Mouse (Mus musculus): ENCODE data around the gene Tcea3.

The Tcea3 gene

DNA sequence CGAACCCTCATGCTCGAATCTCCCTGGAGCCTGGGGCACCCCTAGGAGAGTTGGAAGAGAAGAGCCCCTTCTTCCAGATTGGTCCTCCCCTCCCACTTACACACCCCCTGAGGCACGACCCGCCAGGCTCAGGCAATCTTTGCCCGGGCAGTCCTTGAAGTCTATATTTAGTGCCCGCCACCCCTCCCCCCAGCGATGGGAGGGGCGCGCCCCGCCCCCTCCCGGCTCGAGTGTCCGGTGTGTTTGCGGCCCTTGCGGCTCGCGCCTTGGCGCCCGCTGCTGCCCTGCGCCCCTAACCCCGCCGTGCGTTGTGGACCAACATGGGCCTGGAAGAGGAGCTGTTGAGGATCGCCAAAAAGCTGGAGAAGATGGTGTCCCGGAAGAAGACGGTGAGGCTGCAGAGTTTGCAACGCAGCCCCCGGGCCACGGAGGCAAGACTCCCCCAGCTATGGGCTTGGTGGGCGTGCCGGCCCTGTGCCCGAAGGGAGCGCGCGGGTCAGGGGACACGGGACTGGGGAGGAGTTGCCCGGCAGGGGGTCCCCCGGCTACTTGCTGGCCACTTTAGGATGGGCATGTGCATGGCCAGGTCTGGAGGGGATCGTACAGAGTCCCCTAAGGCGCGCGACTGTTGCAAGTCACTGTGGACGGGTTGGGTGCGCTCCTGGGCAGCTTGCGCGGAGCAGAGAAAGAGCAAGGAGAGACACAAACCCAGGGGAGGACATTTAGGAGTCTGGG, at the start of gene Tcea3:
Gene Tcea3 (plus strand): TSS at position 1 of the 735 bp plus-strand sequence.
- DNase-seq (ENCODE audit: low spot score in 2 of 2), result no peak

DNA sequence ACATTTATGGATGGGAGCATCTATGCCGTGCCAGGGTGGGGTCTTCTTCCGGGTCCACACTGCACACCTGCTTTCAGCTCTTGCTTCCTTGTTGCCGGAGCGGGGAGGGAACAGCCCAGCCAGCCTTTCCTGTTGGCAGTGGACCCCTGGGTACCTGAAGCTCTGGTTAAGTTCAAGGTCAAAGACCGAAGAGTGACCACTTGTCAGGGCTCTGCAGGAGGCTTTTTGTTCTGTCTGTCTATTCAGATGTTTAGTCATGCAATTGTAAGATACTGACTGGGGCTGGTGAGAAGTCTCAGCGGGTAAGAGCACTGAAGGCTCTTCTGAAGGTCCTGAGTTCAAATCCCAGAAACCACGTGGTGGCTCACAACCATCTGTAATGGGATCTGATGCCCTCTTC, 48.7 kb upstream of the Tcea3 start:
- no peak for DNase-seq (ENCODE audit: low spot score in 2 of 2)

DNA sequence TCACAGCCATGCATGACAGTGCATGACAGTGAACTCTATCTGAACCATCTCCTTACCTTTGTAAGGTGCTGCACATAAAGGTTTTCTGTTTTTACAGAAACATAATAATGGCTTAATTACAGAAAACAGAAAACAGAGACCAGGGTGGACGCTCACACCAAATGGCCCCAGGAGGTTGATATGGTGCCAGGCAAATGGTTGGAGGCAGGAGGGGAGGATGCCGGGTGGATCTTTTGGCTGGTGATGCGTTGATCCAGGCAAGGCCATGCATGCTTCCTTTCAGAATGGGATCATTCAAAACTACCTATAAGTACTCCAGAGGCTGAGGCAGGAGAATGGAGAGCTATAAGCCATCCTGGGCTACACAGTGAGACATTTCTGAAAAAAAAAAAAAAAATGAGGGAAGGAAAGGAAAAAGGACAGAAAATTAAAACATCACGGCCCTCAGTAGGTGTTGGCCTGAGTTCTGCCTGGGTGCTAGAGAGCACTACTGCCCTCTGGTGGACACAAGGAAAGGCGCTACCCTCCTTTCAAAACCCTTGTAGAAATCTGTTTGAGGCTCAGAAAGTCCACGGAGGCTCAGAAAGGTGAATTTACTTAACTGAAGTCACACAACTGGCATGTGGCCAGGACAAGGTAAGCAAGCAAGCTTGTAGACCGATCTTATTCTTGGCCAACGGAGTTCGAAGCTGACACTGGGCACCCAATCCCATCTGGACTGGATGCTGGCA, 47.8 kb upstream of the Tcea3 start:
- no peak for DNase-seq (ENCODE audit: low spot score in 2 of 2)

DNA sequence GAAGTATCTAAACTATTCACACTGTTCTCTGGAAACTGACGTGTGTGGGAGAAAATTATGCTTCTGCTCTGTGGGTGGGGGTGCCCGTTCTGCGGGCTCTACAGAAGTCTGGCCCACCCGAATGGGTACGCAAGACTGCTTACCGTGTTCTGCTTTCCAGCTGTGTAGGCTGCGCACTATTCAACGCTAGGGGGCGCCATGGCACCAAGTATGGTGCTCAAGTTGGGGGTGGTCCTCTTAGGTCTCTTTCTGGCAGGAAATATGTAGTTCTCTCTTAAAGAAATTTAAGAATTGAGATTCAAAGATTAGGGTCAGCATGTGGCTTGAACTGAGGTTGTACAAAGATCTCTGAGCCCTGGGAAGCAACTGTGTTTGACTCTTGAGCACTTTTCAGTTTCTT, 45.0 kb upstream of the Tcea3 start:
- peak in 1 of 2 experiments; percentile 54 for DNase-seq (ENCODE audit: low spot score in 2 of 2)

DNA sequence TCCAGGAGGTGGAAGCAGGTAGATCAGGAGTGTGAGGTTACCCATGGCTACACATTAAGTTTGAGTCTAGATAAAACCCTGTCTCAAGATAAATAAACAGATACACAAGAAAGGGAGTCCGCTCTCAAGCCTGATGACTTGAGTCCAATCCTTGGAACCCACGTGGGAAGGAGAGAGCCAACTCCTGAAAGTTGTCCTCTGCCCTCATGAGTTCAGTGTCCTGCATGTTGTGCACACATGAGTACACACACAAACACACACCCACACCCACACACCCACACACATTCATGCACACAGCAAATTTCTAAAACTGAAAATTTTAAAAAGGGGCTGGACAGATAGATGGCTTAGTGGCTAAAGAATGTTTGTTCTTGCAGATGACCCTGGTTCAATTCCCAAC, 42.8 kb upstream of the Tcea3 start:
- no peak for DNase-seq (ENCODE audit: low spot score in 2 of 2)

DNA sequence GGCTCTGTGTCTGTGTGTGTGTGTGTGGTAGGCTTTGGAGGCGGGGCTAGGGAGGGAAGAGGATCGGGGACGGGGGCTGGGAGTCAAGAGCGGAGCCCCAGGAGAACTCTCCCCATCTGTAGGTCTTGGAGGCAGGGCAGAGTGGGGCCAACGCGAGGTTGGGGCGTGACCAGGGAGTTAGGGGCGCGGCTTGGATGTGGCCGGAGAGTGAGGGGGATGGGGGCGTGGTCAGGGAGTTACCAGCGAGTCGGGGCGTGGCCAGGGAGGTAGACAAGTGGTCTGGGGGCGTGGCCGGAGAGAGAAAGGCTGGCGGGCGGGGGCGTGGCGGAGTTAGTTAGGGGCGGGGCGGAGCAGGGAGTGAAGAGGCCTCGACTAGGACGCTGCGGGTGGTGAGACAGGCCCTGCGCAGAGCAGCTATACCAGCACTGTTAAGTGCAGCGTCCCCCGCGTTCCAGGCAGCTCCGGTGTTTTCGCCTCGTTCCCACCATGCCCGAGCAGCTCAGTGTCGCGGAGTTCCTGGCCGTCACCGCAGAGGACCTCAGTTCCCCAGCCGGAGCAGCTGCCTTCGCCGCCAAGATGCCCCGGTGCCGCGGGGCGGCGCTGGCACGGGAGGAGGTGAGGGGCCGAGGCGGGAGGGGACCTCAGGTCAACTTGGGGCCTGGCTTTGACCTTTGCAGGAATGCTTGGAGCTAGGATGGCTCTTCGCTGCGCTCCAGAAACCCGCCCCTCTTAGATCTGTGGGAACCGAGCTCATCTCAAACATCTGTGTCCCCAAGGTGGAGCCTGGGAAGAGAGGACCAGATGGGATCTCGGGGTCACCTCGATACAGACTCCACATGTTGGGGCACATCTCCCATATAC, 41.3 kb upstream of the Tcea3 start, which contains the start of gene Asap3:
Gene Asap3 (plus strand): TSS at position 333 of the 861 bp plus-strand sequence.
- DNase-seq (ENCODE audit: low spot score in 2 of 2), result peak; percentile 52 to 84

DNA sequence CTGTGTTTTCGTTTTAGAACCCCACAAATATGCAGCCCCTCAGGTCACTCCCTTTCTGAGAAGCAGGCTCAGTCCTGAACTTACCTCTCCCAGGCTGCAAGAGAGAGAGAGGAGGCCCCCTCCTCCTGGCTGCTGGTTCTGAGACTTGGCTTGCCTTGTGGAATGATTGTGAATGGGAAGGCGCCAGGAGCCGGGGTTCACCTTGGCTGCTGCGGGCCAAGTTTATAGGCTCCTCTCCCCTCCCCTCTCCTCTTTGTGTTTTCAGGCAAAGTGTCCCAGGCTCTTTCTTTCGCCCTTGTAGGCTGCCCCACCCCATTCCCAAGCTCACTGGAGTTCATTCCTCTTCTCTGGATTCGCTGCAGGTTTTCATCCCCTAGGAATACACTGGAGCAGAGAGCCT, 40.6 kb upstream of the Tcea3 start:
- no peak for DNase-seq (ENCODE audit: low spot score in 2 of 2)

DNA sequence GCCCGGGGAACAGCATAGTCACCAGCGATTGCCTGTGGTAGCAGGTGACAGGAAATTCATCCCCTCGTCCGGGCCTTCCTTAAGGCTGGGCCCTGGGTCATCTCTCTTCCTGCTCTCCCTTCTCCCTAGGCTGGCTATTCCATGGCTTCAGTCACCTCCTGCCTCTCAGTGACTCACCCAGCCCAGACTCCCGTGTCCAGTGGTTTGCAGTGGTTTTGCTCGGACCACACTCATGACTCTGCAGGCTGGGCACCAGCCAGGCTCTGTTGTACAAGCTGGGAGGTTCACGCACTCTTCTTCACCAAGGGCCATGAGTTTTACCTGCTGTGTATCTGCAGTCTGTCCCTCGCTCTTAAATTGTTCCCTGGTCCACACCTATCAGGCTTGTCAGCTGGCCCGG, 36.6 kb upstream of the Tcea3 start:
- no peak for DNase-seq (ENCODE audit: low spot score in 2 of 2)

DNA sequence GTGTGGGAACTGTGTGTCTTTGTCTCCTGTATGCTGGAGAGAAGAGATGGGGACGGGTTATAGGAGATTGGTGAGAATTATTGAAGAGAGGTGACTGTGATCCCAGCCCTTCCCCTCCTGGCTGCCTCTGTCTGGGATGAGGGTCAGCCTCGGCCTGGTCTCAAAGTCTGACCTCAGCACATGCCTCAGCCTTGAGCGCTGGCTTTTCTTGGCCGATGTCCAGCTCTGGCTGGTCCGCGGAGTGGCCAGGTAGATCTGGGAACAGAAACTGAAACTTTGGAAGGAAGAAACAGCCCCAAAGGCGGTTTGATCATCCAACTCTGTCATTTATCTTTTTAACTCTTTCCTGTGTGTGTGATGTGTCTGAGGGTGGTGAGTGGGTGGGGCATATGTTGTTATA, 33.9 kb upstream of the Tcea3 start:
- no peak for DNase-seq (ENCODE audit: low spot score in 2 of 2)

DNA sequence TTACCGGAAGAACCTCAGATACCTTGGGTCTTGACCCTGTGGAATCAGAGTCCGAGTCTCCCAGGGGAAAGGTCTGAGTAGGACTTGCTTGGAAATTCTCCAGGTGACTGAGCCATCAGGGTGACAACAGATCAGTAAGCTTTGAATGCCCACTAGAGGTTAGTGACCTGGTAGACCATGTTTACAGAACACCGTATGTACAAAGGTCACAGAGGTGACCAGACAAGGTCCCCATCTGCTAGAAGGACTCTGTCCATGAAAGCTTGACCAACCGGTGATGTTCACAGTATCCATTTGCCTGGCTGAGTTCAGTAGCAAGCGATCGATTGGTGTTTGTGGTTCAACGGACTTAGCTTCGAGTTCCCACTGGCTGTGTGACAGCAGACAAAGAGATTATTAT, 32.7 kb upstream of the Tcea3 start:
- no peak for DNase-seq (ENCODE audit: low spot score in 2 of 2)

DNA sequence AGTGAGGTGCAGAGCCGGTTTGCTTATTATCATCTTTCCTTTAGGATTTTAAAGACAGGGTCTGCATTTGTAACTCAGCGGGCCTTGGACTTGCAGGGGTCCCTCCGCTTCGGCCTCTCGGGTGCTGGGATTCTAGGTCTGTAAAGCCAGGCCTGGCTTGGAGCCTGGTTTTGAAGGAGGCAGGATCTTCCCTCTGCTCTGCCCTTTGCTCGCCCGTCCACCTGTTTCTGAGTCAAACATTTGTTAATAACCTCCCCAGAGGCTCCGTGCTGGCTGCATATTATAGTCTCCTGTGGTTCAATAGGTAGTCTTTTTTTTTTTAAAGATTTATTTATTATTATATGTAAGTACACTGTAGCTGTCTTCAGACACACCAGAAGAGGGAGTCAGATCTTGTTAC, 32.0 kb upstream of the Tcea3 start:
- DNase-seq (ENCODE audit: low spot score in 2 of 2), result no peak

DNA sequence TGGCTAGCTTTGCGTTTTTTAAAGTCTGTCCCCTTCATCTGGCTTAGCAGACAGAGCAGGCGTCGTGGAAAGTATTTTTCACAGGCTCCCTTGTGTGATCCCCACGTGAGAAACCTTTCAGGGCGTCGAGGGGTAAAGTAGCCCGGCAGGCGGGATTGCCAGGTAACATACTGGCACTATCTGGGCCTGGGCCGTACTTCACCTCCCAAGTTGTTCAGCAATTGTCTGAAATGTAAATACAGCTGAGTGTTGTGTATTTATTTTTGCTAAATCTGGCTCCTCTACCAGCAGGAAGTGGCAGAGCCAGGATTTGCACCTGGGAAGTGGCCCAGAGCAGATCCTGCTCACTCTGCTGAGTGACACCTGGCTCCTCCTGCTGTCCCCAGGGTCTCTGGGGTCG, 30.5 kb upstream of the Tcea3 start:
- no peak for DNase-seq (ENCODE audit: low spot score in 2 of 2)

DNA sequence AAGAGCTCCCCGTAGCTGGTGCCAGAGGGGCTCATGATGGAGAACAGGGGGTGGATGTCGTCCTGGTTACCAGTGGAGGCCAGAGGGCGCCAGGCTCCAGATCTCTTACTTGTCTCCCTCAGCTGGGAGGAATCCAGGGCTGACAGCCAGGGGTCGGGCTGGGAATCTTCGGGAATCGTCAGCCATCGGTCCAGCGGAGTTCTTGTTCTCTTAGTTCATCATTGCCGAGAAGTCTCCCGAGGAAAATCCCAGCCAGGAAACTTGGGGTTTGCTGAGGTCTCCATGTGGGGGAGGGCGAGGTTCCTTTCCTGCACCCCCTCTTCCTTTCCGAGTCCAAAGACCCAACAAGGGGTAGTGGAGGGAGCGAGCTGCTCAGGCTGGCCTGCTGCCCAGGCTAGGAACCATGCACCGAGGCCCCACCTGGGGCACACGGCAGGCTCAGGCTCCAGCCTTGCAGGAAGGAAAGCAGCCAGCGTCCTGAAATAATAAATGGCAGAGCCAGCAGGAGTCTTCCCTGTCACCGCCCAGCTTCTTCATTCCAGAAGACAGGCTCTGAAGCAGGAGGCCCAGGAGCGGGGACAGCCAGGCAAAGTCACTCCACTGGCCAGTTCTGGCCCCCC, 28.8 kb upstream of the Tcea3 start:
- DNase-seq (ENCODE audit: low spot score in 2 of 2), result no peak

DNA sequence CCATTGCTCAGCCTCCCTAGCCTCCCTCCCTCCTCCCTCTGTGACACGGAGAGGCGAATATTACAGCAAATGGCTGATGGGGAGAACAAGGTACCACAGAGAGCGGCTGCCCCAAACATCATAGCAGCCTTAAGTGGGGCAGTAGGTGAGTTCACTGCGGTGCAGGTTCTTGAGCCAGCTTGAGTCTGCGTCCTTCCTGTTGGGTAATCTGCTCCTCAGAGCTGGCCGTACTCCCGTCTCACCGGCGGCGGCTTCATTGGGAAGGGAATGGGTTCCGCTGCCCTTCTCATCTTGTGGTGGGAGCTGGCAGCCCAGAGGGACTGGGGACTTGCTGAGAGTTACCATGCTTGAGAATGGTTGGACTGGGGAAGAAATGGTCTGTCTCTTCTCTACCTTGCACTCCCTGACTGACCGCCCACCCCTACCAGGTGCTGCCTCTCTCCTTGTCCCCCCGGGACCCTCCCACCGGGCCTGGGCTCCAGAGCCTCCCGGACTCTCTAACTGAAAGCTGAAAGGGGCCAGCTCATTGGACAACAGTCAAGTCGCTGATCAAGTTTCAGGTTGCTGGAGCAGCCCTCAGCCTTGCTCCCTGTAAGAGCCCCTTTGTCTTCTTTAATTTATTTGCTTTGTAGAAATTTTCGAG, 27.3 kb upstream of the Tcea3 start:
- no peak for DNase-seq (ENCODE audit: low spot score in 2 of 2)

DNA sequence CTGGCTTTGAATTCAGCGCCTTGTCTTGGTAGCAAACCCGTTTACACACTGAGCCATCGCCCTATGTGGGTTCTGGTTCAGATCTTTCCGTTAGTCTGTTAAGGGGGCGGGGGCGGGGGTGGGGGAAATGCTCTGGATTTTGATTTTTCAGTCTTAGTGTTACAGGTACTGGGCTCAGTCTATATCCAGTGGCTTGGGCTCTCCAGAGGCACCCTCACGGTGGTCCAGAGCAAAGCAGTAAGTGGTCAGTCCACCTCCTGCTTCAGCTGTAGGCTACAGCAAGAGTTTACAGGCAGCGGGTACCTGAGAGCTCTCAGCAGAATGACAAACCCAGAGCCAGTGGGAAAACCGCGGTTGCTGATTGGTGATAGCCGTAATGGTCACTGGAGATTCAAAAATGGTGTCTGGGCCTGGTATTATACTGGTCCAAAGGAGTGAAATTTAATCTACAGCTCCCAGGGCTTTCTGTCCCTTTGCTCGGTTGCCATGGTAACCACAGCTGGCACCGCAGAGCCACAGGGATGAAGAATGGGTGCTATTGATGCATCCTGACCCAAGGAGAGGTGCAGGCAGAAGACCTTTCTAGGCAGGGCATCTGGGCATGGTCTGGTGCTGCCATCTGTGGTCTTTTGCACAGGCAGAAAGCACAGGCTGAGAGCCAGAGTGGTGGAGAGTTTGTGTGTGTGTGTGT, 23.8 kb upstream of the Tcea3 start:
- DNase-seq (ENCODE audit: low spot score in 2 of 2), result no peak

DNA sequence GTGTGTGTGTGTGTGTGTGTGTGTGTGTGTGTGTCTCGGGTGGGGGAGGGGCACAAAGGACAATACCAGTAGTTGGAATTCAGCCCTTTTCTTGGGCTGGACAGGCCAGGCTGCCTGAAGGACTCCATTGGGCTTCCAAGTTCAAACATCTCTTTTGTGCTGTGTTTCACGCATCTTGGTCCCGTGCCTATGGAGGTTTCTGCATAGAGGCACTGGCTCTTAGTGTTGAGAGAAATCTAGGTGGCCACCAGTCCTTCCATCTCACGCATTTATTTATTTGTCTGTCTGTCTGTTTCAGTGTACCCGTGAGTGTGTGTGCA, 23.3 kb upstream of the Tcea3 start:
- DNase-seq (ENCODE audit: low spot score in 2 of 2), result no peak

DNA sequence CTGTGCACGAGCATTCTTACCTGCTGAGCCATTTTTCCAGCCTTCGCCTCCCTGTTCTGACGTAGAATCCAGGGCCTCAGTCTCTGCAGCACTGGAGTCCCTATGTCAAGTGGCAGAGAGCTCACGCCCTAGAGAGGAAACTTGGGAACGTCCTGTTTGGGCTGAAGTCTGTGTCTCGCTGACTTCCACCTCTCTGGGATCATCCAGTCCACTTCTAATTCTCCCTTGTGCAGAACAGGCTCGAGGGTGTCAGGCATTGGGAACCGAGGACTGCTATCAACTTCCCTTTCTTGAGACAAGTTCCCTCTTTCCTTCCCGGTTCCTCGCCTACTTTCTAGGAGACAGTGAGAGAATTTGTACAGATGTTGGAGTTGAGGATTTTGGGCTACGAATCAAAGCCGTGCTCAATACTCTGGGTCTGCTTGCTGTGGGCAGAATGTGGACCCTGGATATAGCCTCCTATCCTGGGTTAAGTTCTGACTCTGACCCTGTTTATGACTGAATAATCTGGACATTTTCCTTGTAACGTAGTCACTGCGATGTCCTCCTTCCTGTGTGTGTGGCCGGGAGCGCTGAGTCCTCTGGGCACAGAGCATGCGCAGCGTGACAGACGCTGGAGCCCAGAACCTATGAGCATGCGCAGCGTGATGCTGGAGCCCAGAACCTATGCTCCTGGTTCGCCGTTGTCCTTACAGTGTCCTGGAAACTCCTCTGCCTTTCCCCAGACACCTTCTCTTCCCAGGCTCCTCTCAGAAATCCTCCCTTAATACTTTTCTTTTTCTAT, 22.7 kb upstream of the Tcea3 start:
- no peak for DNase-seq (ENCODE audit: low spot score in 2 of 2)

DNA sequence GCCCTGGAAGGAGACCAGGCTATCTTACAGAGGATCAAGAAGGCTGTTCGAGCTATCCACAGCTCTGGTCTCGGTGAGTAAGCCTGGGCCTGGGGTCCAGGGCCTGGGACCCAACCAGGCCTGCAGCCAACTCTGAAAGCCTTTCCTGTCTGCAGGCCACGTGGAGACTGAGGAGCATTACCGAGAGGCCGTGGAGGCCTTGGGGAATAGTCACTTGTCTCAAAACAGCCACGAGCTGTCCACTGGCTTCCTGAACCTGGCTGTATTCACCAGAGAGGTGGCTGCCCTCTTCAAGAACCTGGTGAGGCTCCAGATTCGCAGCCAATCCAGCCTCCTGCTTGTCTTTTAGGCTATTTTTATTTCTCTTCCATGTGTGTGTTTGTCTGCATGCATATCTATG, 20.1 kb upstream of the Tcea3 start:
- DNase-seq (ENCODE audit: low spot score in 2 of 2), result no peak

DNA sequence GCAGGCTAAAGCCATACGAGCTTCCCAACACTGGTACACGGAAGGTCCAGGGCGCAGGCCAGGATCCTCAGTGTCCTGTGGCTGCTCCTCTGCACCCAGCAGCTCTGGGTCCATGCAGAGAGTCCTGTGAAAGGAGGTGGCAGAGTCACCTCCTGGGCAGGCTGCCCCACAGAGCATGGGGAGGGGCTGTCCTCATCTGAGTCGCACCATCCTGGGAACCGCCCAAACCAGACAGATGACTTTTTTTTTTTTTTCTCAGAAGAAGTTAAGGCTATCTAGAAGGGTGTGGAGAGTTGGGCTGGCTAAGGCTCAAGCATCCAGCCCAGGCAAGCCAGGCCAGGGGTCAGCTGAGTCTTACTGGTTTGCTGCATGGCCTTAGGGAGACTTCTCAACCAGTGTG, 18.9 kb upstream of the Tcea3 start:
- DNase-seq (ENCODE audit: low spot score in 2 of 2), result no peak

DNA sequence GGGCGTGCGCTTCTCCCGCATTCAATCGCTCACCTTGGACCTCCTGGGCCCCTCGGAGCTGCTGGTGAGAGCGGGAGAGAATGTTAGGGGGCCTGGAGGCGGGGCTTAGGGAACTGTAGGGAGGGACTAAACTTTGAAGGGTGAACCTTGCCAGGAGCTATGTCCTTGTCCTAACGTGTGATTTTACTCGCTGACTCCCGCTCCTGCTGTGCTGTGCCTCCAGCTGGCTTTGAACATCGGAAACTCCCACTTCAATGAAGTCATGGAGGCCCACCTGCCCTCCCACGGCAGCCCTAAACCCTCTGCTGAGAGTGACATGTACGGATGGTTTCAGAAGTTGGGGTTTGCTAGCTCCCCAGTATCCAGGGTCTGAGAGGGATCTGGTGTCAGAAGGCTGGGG, 8.9 kb upstream of the Tcea3 start:
- no peak for DNase-seq (ENCODE audit: low spot score in 2 of 2)

Measured in left cerebral cortex, adult 9 months (tissue).